Mouse (Mus musculus) CD4-positive, CD25-positive, alpha-beta regulatory T cell (primary cell): ENCODE results near the gene Mmel1. TPM values are rescaled to one million over a fixed set of nuclear protein-coding genes. Genes with fewer than 3 reads are reported as not detected.

ENCODE experiments used
- polyA plus RNA-seq: library from polyadenylated mRNA; unstranded; fragments of 100-300 nt; shearing (Covaris generic); gene quantifications from one replicate; pipeline ENCODE4 v1.2.1, GENCODE M21; 2017

The Mmel1 gene
- polyA plus RNA-seq = not detected

DNA sequence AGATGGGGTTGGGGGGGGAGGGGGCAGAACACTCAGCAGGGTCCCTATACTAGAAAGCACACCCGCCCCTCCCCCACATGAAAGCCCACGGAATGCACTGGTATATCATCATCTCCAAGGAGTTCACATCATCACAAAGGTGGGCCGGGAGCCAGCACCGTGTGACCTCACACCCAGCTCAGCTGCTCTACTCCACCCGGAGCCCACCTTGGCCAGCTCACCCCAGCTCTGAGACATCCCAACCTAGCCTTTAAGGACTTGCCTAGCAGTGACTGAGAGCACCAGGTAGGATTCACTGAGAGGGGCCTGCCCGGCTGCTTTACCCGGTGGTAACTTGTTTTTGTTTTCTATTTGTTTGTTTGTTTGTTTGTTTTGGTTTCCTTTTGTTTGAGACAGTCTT, at the start of gene Mmel1:
Gene Mmel1, plus strand, starts transcription at position 146 of the 400 bp plus-strand sequence.

DNA sequence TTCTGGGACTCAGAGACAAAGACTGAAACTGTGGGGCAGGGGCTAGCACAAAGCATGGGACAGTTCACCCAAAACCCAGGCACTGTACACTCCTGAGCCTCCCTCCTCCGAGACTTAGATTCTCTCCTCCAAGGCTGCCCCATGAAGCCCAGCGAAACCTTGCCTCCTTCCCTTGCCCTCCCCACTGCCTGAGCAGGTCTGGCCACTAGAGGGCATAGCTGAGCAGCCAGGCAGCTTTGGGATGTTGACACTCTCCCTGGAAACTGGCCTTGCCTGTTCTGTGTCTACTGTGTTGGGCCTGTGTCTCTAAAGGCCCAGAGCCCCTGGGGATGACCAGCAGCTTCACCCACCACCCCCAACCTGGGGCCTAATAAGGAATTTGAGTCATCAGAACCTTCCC, 32.2 kb upstream of the Mmel1 start, which contains the start of gene Ttc34:
Gene Ttc34, plus strand, starts transcription at position 290 of the 400 bp plus-strand sequence.

GRCm38 (mm10) chr4:154898506-154899446, 29.4 kb downstream of the Mmel1 start, which contains the start of gene Fam213b:
Gene Fam213b (minus strand): TSS chr4:154899135.

DNA sequence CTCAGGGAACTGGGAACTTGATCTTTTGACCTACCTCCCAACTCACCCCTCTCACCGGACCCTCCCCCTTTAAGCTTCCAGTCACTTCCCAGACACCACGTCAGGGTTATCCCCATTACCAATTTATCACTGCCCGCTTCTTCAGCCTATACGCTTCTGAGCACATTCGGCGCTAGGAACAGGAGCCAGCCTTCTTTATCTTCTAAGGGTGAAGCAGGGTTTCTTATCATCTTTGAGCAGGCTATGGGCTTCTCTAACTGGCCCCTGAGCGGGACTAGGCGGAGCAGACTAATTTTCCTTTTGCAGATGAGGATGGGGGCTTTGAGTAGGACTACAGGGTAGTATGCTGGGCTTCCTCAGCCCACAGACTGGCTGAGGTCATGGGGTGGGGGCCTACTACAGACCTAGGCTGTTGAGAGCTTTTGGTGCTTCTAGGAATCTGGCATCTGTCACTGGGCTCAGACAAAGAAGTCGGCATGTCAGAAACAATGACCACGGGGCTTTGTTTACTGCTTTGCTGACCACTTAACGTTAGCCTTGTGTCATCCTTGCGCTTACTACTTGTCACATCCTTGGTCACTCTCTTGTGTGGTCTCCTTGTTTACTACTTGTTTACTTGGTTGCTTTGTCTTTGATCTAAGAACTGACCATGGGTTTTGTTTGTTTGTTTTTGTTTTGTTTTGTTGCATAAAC, 59.2 kb downstream of the Mmel1 start, which contains the start of gene Tnfrsf14:
Gene Tnfrsf14, minus strand, starts transcription at position 169 of the 693 bp plus-strand sequence.

Other genes starting within 250 kb of the Mmel1 start
- 6.2 TPM for gene Prdm16, start 232.7 kb upstream of the Mmel1 start, polyA plus RNA-seq
- not detected for gene Actrt2, start 201.7 kb upstream of the Mmel1 start, polyA plus RNA-seq
- not detected for gene Ttc34, start 32.1 kb upstream of the Mmel1 start, polyA plus RNA-seq
- gene Fam213b, start 29.6 kb downstream of the Mmel1 start, polyA plus RNA-seq = 4.2 TPM
- 10.3 TPM for gene Tnfrsf14, start 59.0 kb downstream of the Mmel1 start, polyA plus RNA-seq
- gene Hes5, start 91.3 kb downstream of the Mmel1 start, polyA plus RNA-seq = 1.1 TPM
- 68.0 TPM for gene Pank4, start 94.5 kb downstream of the Mmel1 start, polyA plus RNA-seq
- 0.35 TPM for gene Plch2, start 187.2 kb downstream of the Mmel1 start, polyA plus RNA-seq
- gene Pex10, start 197.4 kb downstream of the Mmel1 start, polyA plus RNA-seq = 12.8 TPM
- gene Rer1, start 216.8 kb downstream of the Mmel1 start, polyA plus RNA-seq = 176 TPM
- 1.4 TPM for gene Morn1, start 217.0 kb downstream of the Mmel1 start, polyA plus RNA-seq